Mouse (Mus musculus) CH12.LX (cell line): ENCODE measurements at regions not wholly inside any gene's neighbourhood (a gene's known extent, or its start where the extent isn't known, plus 50 kb on each side); places are given as distances from the start of the nearest gene placed in this dataset.

Experiments
- DNase-seq: peaks from one replicate; pipeline ENCODE4 v3.0.0-alpha.2; 2013; ENCODE audit errors: extremely low read depth
- H3K27ac ChIP-seq: 2 replicates; pipeline ENCODE4 v1.5.1; 2012; ENCODE audit warnings: low read depth, mild to moderate bottlenecking, control low read depth, moderate library complexity; ENCODE audit not compliant: insufficient read depth
- H3K27me3 ChIP-seq: replicated peaks from 2 replicates; pipeline ENCODE3; 2012; ENCODE audit warnings: inconsistent platforms
- H3K36me3 ChIP-seq, 2 experiments: replicated peaks in 1 of 2; 2 replicates each; pipeline versions ENCODE3 to v1.6.1; 2012; ENCODE audit warnings: inconsistent platforms in 1 of 2, low read length in 1 of 2, mild to moderate bottlenecking in 1 of 2, mixed read lengths in 1 of 2, moderate library complexity in 1 of 2; ENCODE audit not compliant: control insufficient read depth in 1 of 2, insufficient read depth in 1 of 2
- H3K4me1 ChIP-seq, 2 experiments: 2 replicates each; pipeline ENCODE4 v1.6.1; 2012; ENCODE audit warnings: inconsistent platforms in 1 of 2, moderate library complexity in 1 of 2; ENCODE audit not compliant: insufficient read depth in 2 of 2, control insufficient read depth in 1 of 2
- H3K4me2 ChIP-seq: 2 replicates; pipeline ENCODE4 v1.6.1; 2012; ENCODE audit warnings: low read depth, mild to moderate bottlenecking, control low read depth; ENCODE audit not compliant: poor library complexity, insufficient read depth, severe bottlenecking
- H3K4me3 ChIP-seq, 3 experiments: fragments of 150-350 bp in 1 of 3; sonication (generic) in 1 of 3; replicated peaks in 1 of 3; 2 replicates each; pipeline versions ENCODE3 to v1.5.1; 2011 to 2012; ENCODE audit warnings: low read depth in 2 of 3, low read length in 2 of 3, mild to moderate bottlenecking in 2 of 3, moderate library complexity in 2 of 3, control low read depth in 1 of 3, improper control_type of control experiment in 1 of 3, inconsistent platforms in 1 of 3, mixed read lengths in 1 of 3; ENCODE audit not compliant: poor library complexity in 1 of 3
- H3K79me2 ChIP-seq: replicated peaks from 2 replicates; pipeline ENCODE4 v1.6.1; 2012; ENCODE audit warnings: mild to moderate bottlenecking, moderate library complexity; ENCODE audit not compliant: control insufficient read depth, poor library complexity, insufficient read depth, severe bottlenecking; ENCODE audit errors: extremely low read depth
- H3K9ac ChIP-seq: 2 replicates; pipeline ENCODE4 v1.6.1; 2012; ENCODE audit warnings: low read depth, mild to moderate bottlenecking, control low read depth, moderate library complexity; ENCODE audit not compliant: insufficient read depth
- H3K9me3 ChIP-seq: replicated peaks from 2 replicates; pipeline ENCODE3; 2012; ENCODE audit warnings: low read length, inconsistent platforms, mixed read lengths
- CHD2 ChIP-seq: IDR thresholded peaks from 2 replicates; pipeline ENCODE4 v1.6.1; 2011; ENCODE audit warnings: low read length, improper control_type of control experiment
- CTCF ChIP-seq, 2 experiments: IDR thresholded peaks in 1 of 2; conservative IDR thresholded peaks in 1 of 2; 2 replicates each; pipeline ENCODE4 v1.5.1; 2011 to 2012; ENCODE audit warnings: low read depth in 2 of 2, low read length in 2 of 2, improper control_type of control experiment in 1 of 2, inconsistent platforms in 1 of 2, mild to moderate bottlenecking in 1 of 2, moderate library complexity in 1 of 2
- ETS1 ChIP-seq: conservative IDR thresholded peaks from 2 replicates; pipeline ENCODE4 v1.6.1; 2012; ENCODE audit warnings: low read depth, mild to moderate bottlenecking, inconsistent platforms, low read length, improper control_type of control experiment, moderate library complexity
- GABPA ChIP-seq: IDR thresholded peaks from 2 replicates; pipeline ENCODE4 v1.6.1; 2012; ENCODE audit warnings: low read depth, low read length, improper control_type of control experiment, inconsistent platforms; ENCODE audit not compliant: insufficient replicate concordance
- IRF4 ChIP-seq: IDR thresholded peaks from 2 replicates; pipeline ENCODE4 v1.6.1; 2014; ENCODE audit warnings: low read depth, mild to moderate bottlenecking, inconsistent platforms, low read length, improper control_type of control experiment
- MAX ChIP-seq: IDR thresholded peaks from 2 replicates; pipeline ENCODE4 v1.6.1; 2011; ENCODE audit warnings: low read length, improper control_type of control experiment
- MEF2A ChIP-seq: IDR thresholded peaks from 2 replicates; pipeline ENCODE4 v1.6.1; 2014; ENCODE audit warnings: low read depth, mild to moderate bottlenecking, inconsistent platforms, low read length, improper control_type of control experiment, borderline replicate concordance
- MXI1 ChIP-seq: IDR thresholded peaks from 2 replicates; pipeline ENCODE4 v1.6.1; 2011; ENCODE audit warnings: mild to moderate bottlenecking, low read depth, low read length, improper control_type of control experiment
- MYC ChIP-seq: IDR thresholded peaks from 2 replicates; pipeline ENCODE4 v1.6.1; 2011; ENCODE audit warnings: low read depth, mild to moderate bottlenecking, improper control_type of control experiment, low read length
- NRF1 ChIP-seq: IDR thresholded peaks from 2 replicates; pipeline ENCODE4 v1.6.1; 2014; ENCODE audit warnings: low read depth, mild to moderate bottlenecking, inconsistent platforms, low read length, improper control_type of control experiment, moderate library complexity
- POLR2A ChIP-seq: IDR thresholded peaks from 2 replicates; pipeline ENCODE4 v1.6.1; 2011; ENCODE audit warnings: low read depth, mild to moderate bottlenecking, improper control_type of control experiment, low read length
- POLR2AphosphoS2 ChIP-seq: IDR thresholded peaks from 2 replicates; pipeline ENCODE4 v1.6.1; 2011; ENCODE audit warnings: low read depth, low read length, improper control_type of control experiment
- SIN3A ChIP-seq: IDR thresholded peaks from 2 replicates; pipeline ENCODE4 v1.6.1; 2012; ENCODE audit warnings: low read length, improper control_type of control experiment, inconsistent platforms
- SMC3 ChIP-seq: IDR thresholded peaks from 2 replicates; pipeline ENCODE4 v1.6.1; 2011; ENCODE audit warnings: low read depth, low read length, improper control_type of control experiment
- TBP ChIP-seq: conservative IDR thresholded peaks from 2 replicates; pipeline ENCODE4 v1.6.1; 2011; ENCODE audit warnings: low read depth, low read length, improper control_type of control experiment
- TCF12 ChIP-seq: IDR thresholded peaks from 2 replicates; pipeline ENCODE4 v1.6.1; 2014; ENCODE audit warnings: low read depth, mild to moderate bottlenecking, inconsistent platforms, low read length, improper control_type of control experiment
- UBTF ChIP-seq: IDR thresholded peaks from 2 replicates; pipeline ENCODE4 v1.6.1; 2012; ENCODE audit warnings: low read depth, mild to moderate bottlenecking, inconsistent platforms, low read length, improper control_type of control experiment, moderate library complexity
- USF2 ChIP-seq: conservative IDR thresholded peaks from 2 replicates; pipeline ENCODE4 v1.6.1; 2011; ENCODE audit warnings: low read depth, low read length, improper control_type of control experiment
- ZC3H11A ChIP-seq: IDR thresholded peaks from 2 replicates; pipeline ENCODE4 v1.6.1; 2012; ENCODE audit warnings: low read depth, mild to moderate bottlenecking, inconsistent platforms, low read length, improper control_type of control experiment
- ZMIZ1 ChIP-seq: IDR thresholded peaks from 2 replicates; pipeline ENCODE4 v1.6.1; 2012; ENCODE audit warnings: low read depth, mild to moderate bottlenecking, inconsistent platforms, low read length, improper control_type of control experiment
- dilution Hi-C: fragments of 300-500 bp; cut with MboI; formaldehyde crosslinking; loops from 2 replicates; pipeline ENCODE4 v1.14.3; 2020; ENCODE audit warnings: low sequenced_read_pairs; ENCODE audit not compliant: extremely low pct_unique_long_range_greater_than_20kb, extremely low pct_ligation_motif_present
- in situ Hi-C: fragments of 300-500 bp; cut with MboI; formaldehyde crosslinking; loops from 3 replicates; pipeline ENCODE4 v1.14.3; 2019; ENCODE audit warnings: low sequenced_read_pairs, low pct_ligation_motif_present, low pct_unique_long_range_greater_than_20kb, mixed read lengths

DNA sequence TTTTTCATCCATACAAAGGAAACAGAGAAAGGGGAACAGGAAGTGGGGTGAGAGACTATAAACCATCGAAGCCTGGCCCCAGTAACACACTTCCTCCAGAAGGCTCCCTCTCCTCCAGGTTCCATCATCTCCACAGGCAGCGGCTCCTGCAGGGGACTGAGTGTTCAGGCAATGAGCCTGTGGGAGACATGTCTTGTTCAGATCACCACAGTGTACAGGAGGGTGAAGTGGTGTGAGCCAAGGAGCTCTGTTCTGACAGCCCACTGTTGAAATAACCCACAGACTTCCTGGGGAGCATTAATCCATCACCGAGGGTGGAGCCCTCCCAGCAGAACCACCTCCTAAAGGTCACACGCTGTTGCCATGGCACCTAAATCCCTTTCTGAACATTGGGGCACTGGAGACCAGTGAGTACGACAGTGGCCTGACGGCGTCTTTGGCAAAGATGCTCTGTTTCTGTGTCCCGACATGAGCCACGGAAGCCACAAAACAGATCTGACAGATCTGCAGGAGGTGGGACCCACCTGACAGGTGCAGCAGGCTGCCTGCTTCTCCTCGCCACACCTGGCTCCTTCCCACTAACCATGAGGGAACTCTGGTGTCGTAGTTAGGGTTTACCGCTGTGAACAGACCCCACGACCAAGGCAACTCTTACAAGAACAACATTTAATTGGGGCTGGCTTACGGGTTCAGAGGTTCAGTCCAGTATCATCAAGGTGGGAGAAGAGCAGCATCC, 60.9 kb downstream of the Psmg1 start:
- H3K9me3 ChIP-seq = no peaks in the 10 kb centered on the region
- H3K27me3 ChIP-seq = no peaks in the 10 kb centered on the region
- no peaks in the 10 kb centered on the region for H3K79me2 ChIP-seq
- H3K4me3 ChIP-seq = no peak overlapping the region
- dilution Hi-C loops = no loop called here
- TF ChIP-seq UBTF (no peak), MAX (no peak), TCF12 (no peak), SMC3 (no peak)
- TF ChIP-seq, all 38 proteins: peak for 0
- Histone ChIP-seq H3K9ac (no peak overlapping the region), H3K4me2 (no peak overlapping the region), H3K36me3 (peaks cover 13 to 37% of the 10 kb centered on the region in 2 experiments), H3K4me1 (peaks cover 18 to 59% of the 10 kb centered on the region in 2 experiments), H3K27ac (no peak overlapping the region)
- no peak for DNase-seq
- in situ Hi-C loops = loop anchor here (10.0 kb wide), 1 partner anchor 115 kb away; no protein-coding TSS in a partner anchor

DNA sequence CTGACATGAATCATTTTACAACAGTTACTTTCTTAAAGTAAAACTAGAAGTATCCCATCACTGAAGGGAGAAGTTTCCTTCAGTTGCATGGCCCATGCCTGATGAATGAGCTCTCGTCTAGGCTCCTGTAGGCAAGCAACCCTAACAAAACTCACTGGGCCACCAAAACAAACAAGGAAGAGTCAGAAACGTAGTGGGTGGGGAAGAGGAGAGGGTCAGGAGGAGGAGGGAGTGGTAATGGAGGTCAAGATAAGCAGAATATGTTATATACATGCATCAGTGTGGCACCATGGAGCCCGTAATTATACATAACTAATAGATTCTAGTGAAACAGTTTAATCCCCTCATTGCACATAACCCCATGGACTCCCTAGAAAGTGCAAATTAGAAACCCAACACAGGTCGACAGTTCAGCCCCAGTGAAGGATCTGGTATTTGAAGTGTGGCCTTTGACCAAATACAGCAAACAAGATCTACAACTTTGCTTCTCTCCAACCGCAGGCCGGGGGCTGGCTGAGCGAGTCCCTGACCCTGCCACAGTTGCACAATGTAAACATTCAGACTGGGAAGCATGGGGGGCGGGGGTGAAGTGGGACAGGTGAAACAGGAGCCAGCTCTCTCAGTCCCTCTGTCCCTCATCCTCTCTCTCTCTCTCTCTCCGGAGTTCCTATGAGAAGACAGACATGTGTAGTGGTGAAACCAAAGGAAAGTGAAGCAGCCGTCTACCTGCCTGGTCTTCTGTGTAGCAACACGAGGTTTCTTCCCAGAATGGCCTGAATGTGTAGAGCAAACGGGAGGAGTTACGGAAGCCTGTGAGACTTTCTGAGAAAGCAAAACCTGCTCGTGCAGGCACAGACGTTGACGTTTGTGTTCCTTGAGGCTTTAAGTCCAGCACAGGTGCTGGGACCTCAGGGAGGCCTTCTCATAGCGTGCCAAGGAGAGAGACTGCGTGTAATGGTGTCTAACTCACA, 62.2 kb downstream of the Psmg1 start:
- no peak for DNase-seq
- H3K79me2 ChIP-seq = no peaks in the 10 kb centered on the region
- H3K9me3 ChIP-seq = no peaks in the 10 kb centered on the region
- no peak overlapping the region for H3K27ac ChIP-seq
- H3K27me3 ChIP-seq = no peaks in the 10 kb centered on the region
- no peak overlapping the region for H3K4me3 ChIP-seq
- H3K4me2 ChIP-seq = no peak overlapping the region
- TF ChIP-seq MEF2A (no peak), TBP (no peak), ETS1 (no peak), POLR2AphosphoS2 (no peak), UBTF (no peak), MXI1 (no peak), NRF1 (no peak), SIN3A (no peak), POLR2A (no peak), ZC3H11A (no peak), CTCF (conservative IDR thresholded peaks at IDR 0.05 in 1 of 2, IDR thresholded peaks at IDR 0.05 in 1 of 2; ENCODE audit: low read depth in 2 of 2, low read length in 2 of 2) (no peak), ZMIZ1 (no peak), CHD2 (no peak), IRF4 (no peak), USF2 (no peak), MYC (no peak), GABPA (no peak)
- H3K9ac ChIP-seq = no peak overlapping the region
- in situ Hi-C loops (no loop called here), dilution Hi-C loops (no loop called here)
- peaks cover 18 to 59% of the 10 kb centered on the region in 2 experiments for H3K4me1 ChIP-seq
- H3K36me3 ChIP-seq = peaks cover 9 to 38% of the 10 kb centered on the region in 2 experiments
